Mouse (Mus musculus) neural tube, embryonic 11.5 days (tissue): Measurements from ENCODE around the gene Glud1. TPM values are rescaled to one million over a fixed set of nuclear protein-coding genes. Genes with fewer than 3 reads are reported as not detected.

Experiments used
- polyA plus RNA-seq: library from polyadenylated mRNA; unstranded; fragments of >200 nt; fragmentation: Nextera tagmentation; extraction: Ambion mirVana; gene quantifications from 2 replicates; pipeline ENCODE4 v1.2.1, GENCODE M21; 2014

Glud1 gene
- polyA plus RNA-seq, 1 experiment from 2014 or later = 97.3 TPM

Other genes with a start within 250 kb of the Glud1 start
- gene Anxa8, start 224.7 kb upstream of the Glud1 start, polyA plus RNA-seq = 0.64 and 0.78 TPM in 2 replicates
- not detected in 2 replicates for gene A630023A22Rik, start 208.0 kb upstream of the Glud1 start, polyA plus RNA-seq
- not detected in 2 replicates for gene Npy4r, start 158.2 kb upstream of the Glud1 start, polyA plus RNA-seq
- gene Gprin2, start 109.1 kb upstream of the Glud1 start, polyA plus RNA-seq = 0.54 and 1.1 TPM in 2 replicates
- gene Syt15, start 91.1 kb upstream of the Glud1 start, polyA plus RNA-seq = 0.12 and 0.16 TPM in 2 replicates
- gene Shld2, start 234 bp upstream of the Glud1 start, polyA plus RNA-seq = 7.7 and 8.8 TPM in 2 replicates
- gene Fam25c, start 44.7 kb downstream of the Glud1 start, polyA plus RNA-seq = not detected in 2 replicates
- gene Sncg, start 64.1 kb downstream of the Glud1 start, polyA plus RNA-seq = 269 and 295 TPM in 2 replicates
- gene Mmrn2, start 64.7 kb downstream of the Glud1 start, polyA plus RNA-seq = 7.3 and 8.3 TPM in 2 replicates
- gene Bmpr1a, start 192.6 kb downstream of the Glud1 start, polyA plus RNA-seq = 51.4 and 54.9 TPM in 2 replicates
- not detected in 2 replicates for gene 9230112D13Rik, start 212.1 kb downstream of the Glud1 start, polyA plus RNA-seq